Comparison of ENCODE assay signal across 9 mouse cellular contexts in the genomic region with DNA sequence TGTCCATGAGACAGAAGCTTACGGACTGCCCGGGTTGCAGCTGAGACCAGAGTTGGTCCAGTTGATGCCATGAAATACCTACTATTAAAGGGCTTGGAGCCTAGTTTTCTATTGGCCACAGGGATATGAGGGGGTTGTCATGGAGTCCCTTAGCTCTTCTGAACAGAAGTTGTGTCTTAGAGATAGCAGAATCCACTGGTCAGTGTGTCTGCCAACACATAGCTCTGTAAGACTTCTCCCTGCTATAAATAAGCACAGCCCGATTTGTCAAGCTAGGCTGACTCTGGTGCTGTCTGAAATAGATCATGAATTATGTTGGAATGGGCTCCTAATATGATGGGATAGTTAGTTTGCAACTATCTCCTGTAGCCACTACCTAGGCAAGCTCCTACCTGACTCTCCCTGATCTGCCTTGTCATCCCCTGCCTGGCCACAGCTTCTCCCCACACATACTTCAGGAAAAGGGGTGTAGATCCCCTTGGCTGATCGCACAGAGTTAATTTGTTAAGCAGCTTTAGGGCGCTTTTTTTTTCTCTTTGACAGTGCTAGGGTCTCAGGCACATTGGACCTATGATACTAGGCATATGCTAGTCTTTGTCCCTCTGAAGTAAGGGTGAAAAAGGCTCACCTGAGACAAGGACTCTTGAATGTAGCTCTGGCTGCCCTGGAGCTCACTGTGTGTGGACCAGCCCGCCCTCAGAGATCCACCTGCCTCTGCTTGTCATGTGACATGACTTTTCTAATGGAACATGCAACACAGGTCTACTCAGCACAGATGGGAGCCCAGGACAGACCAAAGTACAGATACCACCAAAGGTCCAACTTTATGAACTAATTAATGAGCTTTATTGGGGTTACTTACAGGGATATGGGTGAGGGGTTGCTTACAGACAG. TPM values are rescaled to one million over a fixed set of nuclear protein-coding genes. Genes with fewer than 3 reads are reported as not detected.
DNase-seq lines count a peak whose midpoint lies in the region; ATAC-seq and TF ChIP-seq lines count a peak whose summit lies in the region.
"Had no signal": no experiment of that assay in that cellular context is flagged by ENCODE, and none has a peak within 500 bp of the region (broad histone marks: within the 10 kb centered on the region; RNA-seq: fewer than 3 reads in every experiment).

No protein-coding gene starts in this region.

- no peak for TF ChIP-seq POLR2A in lung, adult 2 months (IDR thresholded peaks at IDR 0.05; ENCODE audit: borderline replicate concordance, extremely low read depth, low read depth, low read length)
- no peak for TF ChIP-seq POLR2A in small intestine, adult 2 months (IDR thresholded peaks at IDR 0.05; ENCODE audit: low read depth, low read length)

- no peak for ATAC-seq in lung, postnatal 0 days
- ATAC-seq in heart, embryonic 11.5 days (replicated peaks; ENCODE audit: insufficient number of reproducible peaks, low FRiP score, low TSS enrichment), result no peak
- no peak for ATAC-seq in limb, embryonic 12.5 days (ENCODE audit: insufficient number of reproducible peaks, insufficient read depth, low FRiP score, low TSS enrichment, low read depth)
- ATAC-seq: Patski had no signal

- no peaks in the 10 kb centered on the region for H3K36me3 ChIP-seq in lung, postnatal 0 days (ENCODE audit: insufficient read depth, low read length)
- H3K36me3 ChIP-seq in heart, embryonic 11.5 days (ENCODE audit: control insufficient read depth, insufficient read depth, low read length), result peaks cover 29% of the 10 kb centered on the region
- peaks cover 51% of the 10 kb centered on the region for H3K36me3 ChIP-seq in limb, embryonic 12.5 days
- H3K36me3 ChIP-seq in small intestine, adult 2 months (ENCODE audit: control insufficient read depth, insufficient read depth, low read length), result peaks cover 27% of the 10 kb centered on the region

- H3K9ac ChIP-seq in lung, postnatal 0 days (replicated peaks; ENCODE audit: low read depth), result no peak overlapping the region
- peak overlapping the region; percentile 82 for H3K9ac ChIP-seq in heart, embryonic 11.5 days (ENCODE audit: low read depth, low read length)
- 0 out of 2 replicates have a peak overlapping the region, but pooled peaks have one; percentile 67 for H3K9ac ChIP-seq in limb, embryonic 12.5 days (replicated peaks)

- no peak for TF ChIP-seq CTCF in lung, postnatal 0 days (IDR thresholded peaks at IDR 0.05)
- TF ChIP-seq CTCF in lung, adult 2 months (IDR thresholded peaks at IDR 0.05; ENCODE audit: insufficient read depth, low read length), result no peak
- no peak for TF ChIP-seq CTCF in small intestine, adult 2 months (IDR thresholded peaks at IDR 0.05; ENCODE audit: extremely low read depth, insufficient read length, insufficient replicate concordance, low read depth, low read length)

- no peak overlapping the region for H3K27ac ChIP-seq in lung, postnatal 0 days (ENCODE audit: low read length)
- peak overlapping the region; percentile 79 for H3K27ac ChIP-seq in heart, embryonic 11.5 days (ENCODE audit: low read depth, low read length)
- no peak overlapping the region for H3K27ac ChIP-seq in limb, embryonic 12.5 days
- no peak overlapping the region for H3K27ac ChIP-seq in small intestine, adult 2 months (ENCODE audit: insufficient read depth, low read depth, low read length)

- WGBS in lung, postnatal 0 days, result 58% methylated on average over 6 of the region's 6 CpGs
- WGBS in lung, adult 2 months, result 68% methylated on average over 6 of the region's 6 CpGs
- 58% methylated on average over 6 of the region's 6 CpGs for WGBS in heart, embryonic 11.5 days (ENCODE audit: insufficient replicate concordance)
- 76% methylated on average over 6 of the region's 6 CpGs for WGBS in limb, embryonic 12.5 days
- 40% methylated on average over 6 of the region's 6 CpGs for WGBS in small intestine, adult 2 months

- TF ChIP-seq EP300 in lung, postnatal 0 days (IDR thresholded peaks at IDR 0.05), result no peak

- 0 out of 2 replicates have a peak overlapping the region, but pooled peaks have one; percentile 57 for H3K4me2 ChIP-seq in lung, postnatal 0 days (replicated peaks; ENCODE audit: low read depth, low read length)
- H3K4me2 ChIP-seq in heart, embryonic 11.5 days, result peak overlapping the region; percentile 92
- peak overlapping the region; percentile 89 for H3K4me2 ChIP-seq in limb, embryonic 12.5 days

- no peak overlapping the region for H3K4me3 ChIP-seq in lung, postnatal 0 days (ENCODE audit: low read depth, low read length)
- H3K4me3 ChIP-seq in lung, adult 2 months (replicated peaks; ENCODE audit: extremely low read depth, low read depth, low read length), result no peak overlapping the region
- H3K4me3 ChIP-seq in heart, embryonic 11.5 days (ENCODE audit: low read depth, low read length), result peak overlapping the region; percentile 78
- peak overlapping the region; percentile 54 for H3K4me3 ChIP-seq in limb, embryonic 12.5 days (replicated peaks)
- peak overlapping the region; percentile 62 for H3K4me3 ChIP-seq in small intestine, adult 2 months (ENCODE audit: low read depth, low read length)

- H3K4me1 ChIP-seq in lung, postnatal 0 days (ENCODE audit: insufficient read depth, low read depth, low read length), result peaks cover 13% of the 10 kb centered on the region; the same call in 1 of the 2 replicates
- 0 out of 2 replicates have a peak, but pooled peaks cover 3% of the 10 kb centered on the region for H3K4me1 ChIP-seq in lung, adult 2 months (ENCODE audit: control insufficient read depth, insufficient read depth, low read length)
- H3K4me1 ChIP-seq in heart, embryonic 11.5 days (ENCODE audit: control insufficient read depth, insufficient read depth, low read length), result peaks cover 20% of the 10 kb centered on the region
- peaks cover 26% of the 10 kb centered on the region for H3K4me1 ChIP-seq in limb, embryonic 12.5 days (replicated peaks)
- peaks cover 10% of the 10 kb centered on the region; the same call in 1 of the 2 replicates for H3K4me1 ChIP-seq in small intestine, adult 2 months (ENCODE audit: control insufficient read depth, insufficient read depth, insufficient read length, low read length)

- no peaks in the 10 kb centered on the region for H3K27me3 ChIP-seq in lung, postnatal 0 days (replicated peaks; ENCODE audit: insufficient read depth, low read length)
- no peaks in the 10 kb centered on the region for H3K27me3 ChIP-seq in heart, embryonic 11.5 days (ENCODE audit: control insufficient read depth, insufficient read depth, low read length)
- no peaks in the 10 kb centered on the region for H3K27me3 ChIP-seq in limb, embryonic 12.5 days
- no peaks in the 10 kb centered on the region for H3K27me3 ChIP-seq in small intestine, adult 2 months (ENCODE audit: control insufficient read depth, insufficient read depth, low read length)
- H3K27me3 ChIP-seq: Patski had no signal

- no peak for DNase-seq in lung, postnatal 0 days (ENCODE audit: low spot score)
- DNase-seq in lung, adult 2 months, result no peak
- DNase-seq in layer of hippocampus, postnatal 25 days (ENCODE audit: extremely low spot score in 1 of 2, low spot score in 1 of 2), result no peak
- no peak for DNase-seq in adrenal gland, adult (ENCODE audit: inconsistent age in 2 of 2, low spot score in 1 of 2)
- no peak for DNase-seq in B cell, adult 2 months

- H3K9me3 ChIP-seq in lung, postnatal 0 days (ENCODE audit: low read length), result no peaks in the 10 kb centered on the region
- H3K9me3 ChIP-seq in heart, embryonic 11.5 days (replicated peaks; ENCODE audit: control insufficient read depth, low read length), result no peaks in the 10 kb centered on the region
- no peaks in the 10 kb centered on the region for H3K9me3 ChIP-seq in limb, embryonic 12.5 days

RNA-seq across cellular contexts. Expression of gene Pabpc4, which starts 22.8 kb away (rescaled TPM):
- polyA plus RNA-seq in lung, postnatal 0 days (2015; fragmentation: Nextera tagmentation; extraction: Ambion mirVana), result 10.8 and 11.4 TPM in 2 replicates
- 60.3 and 65.4 TPM in 2 replicates for polyA plus RNA-seq in lung, adult 2 months (2012; rRNA removed)
- polyA plus RNA-seq in heart, embryonic 11.5 days (2014; fragmentation: Nextera tagmentation; extraction: Ambion mirVana), result 64.9 and 83.5 TPM in 2 replicates
- 39.9 and 41.7 TPM in 2 replicates for polyA plus RNA-seq in limb, embryonic 12.5 days (2016; fragmentation: Nextera tagmentation; extraction: Ambion mirVana)
- polyA plus RNA-seq in small intestine, adult 2 months (2012; rRNA removed), result 125 and 133 TPM in 2 replicates
- 10 to 100 TPM; 46.3 to 46.5 TPM for total RNA-seq in layer of hippocampus, postnatal 25 days (2021)

RNA-seq across cellular contexts. Expression of gene Oxct2a, which starts 38.5 kb away (rescaled TPM):
- polyA plus RNA-seq in lung, postnatal 0 days (2015; fragmentation: Nextera tagmentation; extraction: Ambion mirVana), result not detected in 2 replicates
- not detected in 2 replicates for polyA plus RNA-seq in lung, adult 2 months (2012; rRNA removed)
- not detected in 2 replicates for polyA plus RNA-seq in heart, embryonic 11.5 days (2014; fragmentation: Nextera tagmentation; extraction: Ambion mirVana)
- not detected in 2 replicates for polyA plus RNA-seq in limb, embryonic 12.5 days (2016; fragmentation: Nextera tagmentation; extraction: Ambion mirVana)
- polyA plus RNA-seq in small intestine, adult 2 months (2012; rRNA removed), result 1.1 and 3.4 TPM in 2 replicates
- total RNA-seq in layer of hippocampus, postnatal 25 days (2021), result not detected
- polyA plus RNA-seq: Patski had no signal

RNA-seq across cellular contexts. Expression of gene Heyl, which starts 51.6 kb away (rescaled TPM):
- 20.3 and 23.6 TPM in 2 replicates for polyA plus RNA-seq in lung, postnatal 0 days (2015; fragmentation: Nextera tagmentation; extraction: Ambion mirVana)
- polyA plus RNA-seq in lung, adult 2 months (2012; rRNA removed), result 17.9 and 18.0 TPM in 2 replicates
- 6.2 and 6.7 TPM in 2 replicates for polyA plus RNA-seq in heart, embryonic 11.5 days (2014; fragmentation: Nextera tagmentation; extraction: Ambion mirVana)
- polyA plus RNA-seq in limb, embryonic 12.5 days (2016; fragmentation: Nextera tagmentation; extraction: Ambion mirVana), result 2.8 and 3.2 TPM in 2 replicates
- polyA plus RNA-seq in small intestine, adult 2 months (2012; rRNA removed), result 1.3 TPM in 2 replicates
- total RNA-seq in layer of hippocampus, postnatal 25 days (2021), result 1 to 10 TPM; 3.9 to 4.8 TPM
- polyA plus RNA-seq: Patski had no signal

RNA-seq across cellular contexts. Expression of gene Bmp8a, which starts 58.1 kb away (rescaled TPM):
- polyA plus RNA-seq in lung, postnatal 0 days (2015; fragmentation: Nextera tagmentation; extraction: Ambion mirVana), result 0.44 and 0.61 TPM in 2 replicates
- polyA plus RNA-seq in lung, adult 2 months (2012; rRNA removed), result 0.27 and 0.55 TPM in 2 replicates
- polyA plus RNA-seq in heart, embryonic 11.5 days (2014; fragmentation: Nextera tagmentation; extraction: Ambion mirVana), result 0.10 TPM in 1 of 2 replicates, not detected in the other
- polyA plus RNA-seq in limb, embryonic 12.5 days (2016; fragmentation: Nextera tagmentation; extraction: Ambion mirVana), result 0.51 and 0.81 TPM in 2 replicates
- polyA plus RNA-seq in small intestine, adult 2 months (2012; rRNA removed), result 23.9 and 72.2 TPM in 2 replicates
- under 1 TPM in 1 of 2 experiments, not detected in 1; 0.22 TPM for total RNA-seq in layer of hippocampus, postnatal 25 days (2021)
- polyA plus RNA-seq: Patski had no signal

Comparison
In these comparisons a context has a peak if more than half of its experiments do, and no peak if none do; other contexts are left out.
1. H3K4me3 ChIP-seq: peak in heart, embryonic 11.5 days (single experiment), limb, embryonic 12.5 days (single experiment) and small intestine, adult 2 months (single experiment); none in lung, postnatal 0 days (single experiment) and lung, adult 2 months (single experiment).
2. Peak in every context shown above with its lines, with median percentiles within 50 percentile points of each other: H3K4me2 ChIP-seq.